ENCODE assay signal across 21 mouse cellular contexts in the genomic region with DNA sequence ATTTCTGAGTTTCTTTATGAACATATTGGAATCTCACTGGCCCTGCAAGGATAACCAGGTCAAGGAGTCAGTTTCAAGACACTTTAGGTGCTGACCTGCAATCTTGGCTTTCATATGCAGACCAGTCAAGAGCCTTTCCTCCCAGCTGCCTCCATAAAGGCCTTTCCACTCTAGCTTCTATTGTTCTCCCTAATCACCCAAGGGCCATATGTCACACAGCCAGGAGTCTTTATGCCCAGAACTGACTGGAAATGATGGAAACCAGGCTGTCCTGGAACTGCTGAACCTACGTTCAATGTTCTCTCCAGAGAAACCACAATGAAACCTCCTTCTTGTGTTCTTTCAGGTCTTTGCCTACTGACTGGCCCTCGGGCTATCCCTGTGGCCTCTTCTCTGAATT.
DNase-seq lines count a peak whose midpoint lies in the region; ATAC-seq and TF ChIP-seq lines count a peak whose summit lies in the region.
"Had no signal": no experiment of that assay in that cellular context is flagged by ENCODE, and none has a peak within 500 bp of the region (broad histone marks: within the 10 kb centered on the region; RNA-seq: fewer than 3 reads in every experiment).

No protein-coding gene starts in this region.

- no peak overlapping the region for H3K9ac ChIP-seq in hindbrain, postnatal 0 days (replicated peaks; ENCODE audit: low read length)
- no peak overlapping the region for H3K9ac ChIP-seq in ES-E14 (ENCODE audit: insufficient read depth, low read depth, low read length, poor library complexity, severe bottlenecking)
- no peak overlapping the region for H3K9ac ChIP-seq in neural tube, embryonic 12.5 days
- H3K9ac ChIP-seq in intestine, embryonic 15.5 days = no peak overlapping the region
- H3K9ac ChIP-seq: heart, embryonic 15.5 days; kidney, embryonic 15.5 days; limb, embryonic 13.5 days; liver, embryonic 13.5 days; lung, embryonic 15.5 days; stomach, embryonic 15.5 days had no signal

- DNase-seq in hindbrain, embryonic 10.5 days (ENCODE audit: low spot score) = peak; percentile 20
- no peak for DNase-seq in hindbrain, postnatal 0 days (ENCODE audit: low spot score)
- DNase-seq in ES-E14 (ENCODE audit: low read depth, low spot score) = peak; percentile 30
- DNase-seq in mesoderm, embryonic 11.5 days (ENCODE audit: low read depth, low spot score) = peak; percentile 45
- DNase-seq in left cerebral cortex, postnatal 14 days (ENCODE audit: low spot score in 2 of 2) = no peak
- no peak for DNase-seq in natural killer cell, adult 2 months (ENCODE audit: low spot score in 2 of 2)
- DNase-seq: adrenal gland, postnatal 10 days; gastrocnemius, postnatal 25 days; liver, embryonic 13.5 days; lung, postnatal 4 days; thymus, adult 18-20 months had no signal

- intact Hi-C loops in left cerebral cortex, postnatal 14 days (cut with DNase I) = no loop called here

- no peak for TF ChIP-seq CTCF in hindbrain, postnatal 0 days (IDR thresholded peaks at IDR 0.05; ENCODE audit: low read depth)

- peaks cover 8% of the 10 kb centered on the region; the same call in 1 of the 2 replicates for H3K4me1 ChIP-seq in hindbrain, embryonic 10.5 days (replicated peaks)
- H3K4me1 ChIP-seq in hindbrain, postnatal 0 days (ENCODE audit: insufficient read depth, low read length) = no peaks in the 10 kb centered on the region
- peaks cover 0 to 3% of the 10 kb centered on the region in 2 experiments; a peak in 1 of 4 replicates for H3K4me1 ChIP-seq in ES-E14 (ENCODE audit: control insufficient read depth in 2 of 2, insufficient read depth in 2 of 2, low read length in 2 of 2, poor library complexity in 1 of 2)
- peaks cover 9% of the 10 kb centered on the region; the same call in 1 of the 2 replicates for H3K4me1 ChIP-seq in neural tube, embryonic 12.5 days
- no peaks in the 10 kb centered on the region for H3K4me1 ChIP-seq in intestine, embryonic 15.5 days (replicated peaks)
- H3K4me1 ChIP-seq: heart, embryonic 15.5 days; kidney, embryonic 15.5 days; limb, embryonic 13.5 days; liver, embryonic 13.5 days; lung, embryonic 15.5 days; stomach, embryonic 15.5 days had no signal

- no peaks in the 10 kb centered on the region for H3K36me3 ChIP-seq in hindbrain, embryonic 10.5 days
- no peaks in the 10 kb centered on the region for H3K36me3 ChIP-seq in hindbrain, postnatal 0 days (ENCODE audit: insufficient read depth, low read length)
- no peaks in the 10 kb centered on the region for H3K36me3 ChIP-seq in ES-E14 (ENCODE audit: control insufficient read depth, insufficient read depth, low read length, poor library complexity, severe bottlenecking)
- H3K36me3 ChIP-seq in neural tube, embryonic 12.5 days = no peaks in the 10 kb centered on the region
- no peaks in the 10 kb centered on the region for H3K36me3 ChIP-seq in intestine, embryonic 15.5 days
- H3K36me3 ChIP-seq: heart, embryonic 15.5 days; kidney, embryonic 15.5 days; limb, embryonic 13.5 days; liver, embryonic 13.5 days; lung, embryonic 15.5 days; stomach, embryonic 15.5 days had no signal

- in situ Hi-C loops in ES-E14 (cut with MboI; ENCODE audit: low sequenced_read_pairs in 2 of 2, unreplicated experiment in 2 of 2) = no loop called here

- no peaks in the 10 kb centered on the region for H3K27me3 ChIP-seq in hindbrain, embryonic 10.5 days (ENCODE audit: insufficient read depth, poor library complexity, severe bottlenecking)
- no peaks in the 10 kb centered on the region for H3K27me3 ChIP-seq in hindbrain, postnatal 0 days (ENCODE audit: insufficient read depth, low read length)
- no peaks in the 10 kb centered on the region for H3K27me3 ChIP-seq in neural tube, embryonic 12.5 days (replicated peaks)
- no peaks in the 10 kb centered on the region for H3K27me3 ChIP-seq in intestine, embryonic 15.5 days (replicated peaks)
- H3K27me3 ChIP-seq: CH12.LX; heart, embryonic 15.5 days; kidney, embryonic 15.5 days; limb, embryonic 13.5 days; liver, embryonic 13.5 days; lung, embryonic 15.5 days; stomach, embryonic 15.5 days had no signal

- ATAC-seq in hindbrain, postnatal 0 days = no peak
- ATAC-seq in neural tube, embryonic 12.5 days (ENCODE audit: low FRiP score, low read depth) = peak; percentile 16; the same call in 1 of the 2 replicates
- ATAC-seq in intestine, embryonic 15.5 days = no peak
- ATAC-seq: activated CD4-positive, CD25-positive, alpha-beta regulatory T cell, adult 4 months; intestine, postnatal 0 days had no signal

- peak overlapping the region; percentile 77 for H3K27ac ChIP-seq in hindbrain, embryonic 10.5 days
- no peak overlapping the region for H3K27ac ChIP-seq in hindbrain, postnatal 0 days
- no peak overlapping the region for H3K27ac ChIP-seq in ES-E14 (ENCODE audit: insufficient read depth, low read depth, low read length, poor library complexity, severe bottlenecking)
- 0 out of 2 replicates have a peak overlapping the region, but pooled peaks have one; percentile 20 for H3K27ac ChIP-seq in neural tube, embryonic 12.5 days
- no peak overlapping the region for H3K27ac ChIP-seq in intestine, embryonic 15.5 days
- H3K27ac ChIP-seq: heart, embryonic 15.5 days; kidney, embryonic 15.5 days; limb, embryonic 13.5 days; liver, embryonic 13.5 days; lung, embryonic 15.5 days; stomach, embryonic 15.5 days had no signal

- WGBS in hindbrain, embryonic 10.5 days = 52% methylated on average over 2 of the region's 2 CpGs
- WGBS in hindbrain, postnatal 0 days = 48% methylated on average over 2 of the region's 2 CpGs
- WGBS in neural tube, embryonic 12.5 days = 22% methylated on average over 2 of the region's 2 CpGs
- WGBS in intestine, embryonic 15.5 days = 66% methylated on average over 2 of the region's 2 CpGs

- H3K4me3 ChIP-seq in hindbrain, embryonic 10.5 days = no peak overlapping the region
- H3K4me3 ChIP-seq in hindbrain, postnatal 0 days (ENCODE audit: low read length) = no peak overlapping the region
- H3K4me3 ChIP-seq in ES-E14 (ENCODE audit: insufficient read depth in 1 of 2, low read depth in 1 of 2, low read length in 2 of 2, poor library complexity in 1 of 2, severe bottlenecking in 1 of 2) = no peak overlapping the region
- no peak overlapping the region for H3K4me3 ChIP-seq in neural tube, embryonic 12.5 days
- no peak overlapping the region for H3K4me3 ChIP-seq in intestine, embryonic 15.5 days (replicated peaks)
- H3K4me3 ChIP-seq: heart, embryonic 15.5 days; kidney, embryonic 15.5 days; limb, embryonic 13.5 days; liver, embryonic 13.5 days; lung, embryonic 15.5 days; stomach, embryonic 15.5 days had no signal

- H3K9me3 ChIP-seq in hindbrain, embryonic 10.5 days = no peaks in the 10 kb centered on the region
- H3K9me3 ChIP-seq in hindbrain, postnatal 0 days (ENCODE audit: low read length) = no peaks in the 10 kb centered on the region
- no peaks in the 10 kb centered on the region for H3K9me3 ChIP-seq in ES-E14 (ENCODE audit: control insufficient read depth, insufficient read depth, low read depth, low read length)
- H3K9me3 ChIP-seq in neural tube, embryonic 12.5 days = no peaks in the 10 kb centered on the region
- H3K9me3 ChIP-seq in intestine, embryonic 15.5 days = no peaks in the 10 kb centered on the region
- H3K9me3 ChIP-seq: heart, embryonic 15.5 days; kidney, embryonic 15.5 days; limb, embryonic 13.5 days; liver, embryonic 13.5 days; lung, embryonic 15.5 days; stomach, embryonic 15.5 days had no signal

- H3K4me2 ChIP-seq in hindbrain, postnatal 0 days (ENCODE audit: low read depth, low read length) = no peak overlapping the region
- H3K4me2 ChIP-seq in neural tube, embryonic 12.5 days (replicated peaks) = no peak overlapping the region
- H3K4me2 ChIP-seq in intestine, embryonic 15.5 days (replicated peaks) = no peak overlapping the region
- H3K4me2 ChIP-seq: heart, embryonic 15.5 days; kidney, embryonic 15.5 days; limb, embryonic 13.5 days; liver, embryonic 13.5 days; lung, embryonic 15.5 days; stomach, embryonic 15.5 days had no signal

TF ChIP-seq in ES-E14, 5 proteins besides CTCF, POLR2A, EP300 and RAD21:
- TF ChIP-seq ZC3H11A (IDR thresholded peaks at IDR 0.05; ENCODE audit: borderline replicate concordance, low read depth, low read length) = no peak
- no peak for TF ChIP-seq CHD2 (IDR thresholded peaks at IDR 0.05; ENCODE audit: low read depth, low read length)
- TF ChIP-seq MAFK (IDR thresholded peaks at IDR 0.05; ENCODE audit: insufficient read depth, low read depth, low read length) = no peak
- no peak for TF ChIP-seq ZNF384 (IDR thresholded peaks at IDR 0.05; ENCODE audit: low read depth, low read length)
- TF ChIP-seq HCFC1 (IDR thresholded peaks at IDR 0.05; ENCODE audit: borderline replicate concordance, insufficient read depth, low read length) = no peak

Comparison
In these comparisons a context has a peak if more than half of its experiments do, and no peak if none do; other contexts are left out.
1. DNase-seq: peak in hindbrain, embryonic 10.5 days (single experiment), ES-E14 (single experiment) and mesoderm, embryonic 11.5 days (single experiment); none in hindbrain, postnatal 0 days (single experiment), left cerebral cortex, postnatal 14 days (0 of 2) and natural killer cell, adult 2 months (0 of 2).
2. H3K27ac ChIP-seq: peak in hindbrain, embryonic 10.5 days (single experiment) and neural tube, embryonic 12.5 days (single experiment); none in hindbrain, postnatal 0 days (single experiment), ES-E14 (single experiment) and intestine, embryonic 15.5 days (single experiment).